Mouse (Mus musculus) intestine, postnatal 0 days (tissue): ENCODE measurements around the gene Plpp1. TPM values are rescaled to one million over a fixed set of nuclear protein-coding genes. Genes with fewer than 3 reads are reported as not detected.

Experiments used
- ATAC-seq: fragments of 200-750 bp; cut with Nextera tagmentation; 2 replicates; pipeline ENCODE4 v1.8.0; 2017; ENCODE audit warnings: mild to moderate bottlenecking, moderate TSS enrichment, moderate library complexity
- H3K27ac ChIP-seq: fragments of 300-500 bp; sonication (generic); 2 replicates; pipeline ENCODE4 v1.5.1; 2014; ENCODE audit warnings: mild to moderate bottlenecking, low read depth, low read length, moderate library complexity
- H3K27me3 ChIP-seq: fragments of 300-500 bp; sonication (generic); replicated peaks from 2 replicates; pipeline ENCODE4 v1.6.1; 2014; ENCODE audit warnings: low read length, mixed read lengths; ENCODE audit not compliant: control insufficient read depth, insufficient read depth
- H3K36me3 ChIP-seq: fragments of 300-500 bp; sonication (generic); 2 replicates; pipeline ENCODE4 v1.6.1; 2014; ENCODE audit warnings: mild to moderate bottlenecking, moderate library complexity; ENCODE audit not compliant: control insufficient read depth, insufficient read depth
- H3K4me1 ChIP-seq: fragments of 300-500 bp; sonication (generic); replicated peaks from 2 replicates; pipeline ENCODE4 v1.6.1; 2014; ENCODE audit warnings: antibody characterized with exemption, low read length, mixed read lengths; ENCODE audit not compliant: control insufficient read depth, insufficient read depth
- H3K4me2 ChIP-seq: fragments of 300-500 bp; sonication (generic); replicated peaks from 2 replicates; pipeline ENCODE4 v1.6.1; 2014; ENCODE audit warnings: low read depth, mild to moderate bottlenecking, moderate library complexity
- H3K4me3 ChIP-seq: fragments of 300-500 bp; sonication (generic); 2 replicates; pipeline ENCODE4 v1.5.1; 2014; ENCODE audit warnings: low read depth, low read length
- H3K9ac ChIP-seq: fragments of 300-500 bp; sonication (generic); 2 replicates; pipeline ENCODE4 v1.6.1; 2014; ENCODE audit warnings: mild to moderate bottlenecking, low read depth, low read length
- H3K9me3 ChIP-seq: fragments of 300-500 bp; sonication (generic); 2 replicates; pipeline ENCODE4 v1.6.1; 2016; ENCODE audit warnings: mixed run types; ENCODE audit not compliant: control insufficient read depth
- CTCF ChIP-seq: sonication (generic); IDR thresholded peaks from 2 replicates; pipeline ENCODE4 v1.5.1; 2016; ENCODE audit warnings: low read depth, mild to moderate bottlenecking, control low read depth, antibody characterized with exemption, moderate library complexity
- WGBS: fragments of 180-500 bp; shearing (Covaris S2); extraction: QIAGEN DNeasy Blood & Tissue Kit; methylation state at CpG from one replicate; pipeline ENCODE4 v1.1.7; 2014; 5-methylcytosine and 5-hydroxymethylcytosine counted together
- polyA plus RNA-seq: library from polyadenylated mRNA; unstranded; fragments of >200 nt; fragmentation: Nextera tagmentation; extraction: Ambion mirVana; gene quantifications from 2 replicates; pipeline ENCODE4 v1.2.1, GENCODE M21; 2015

Plpp1 gene
- polyA plus RNA-seq, 1 experiment from 2014 or later, result 98.5 TPM

GRCm38 (mm10) chr13:112761787-112762186 is 38.8 kb upstream of the Plpp1 start:
- no peak for ATAC-seq

GRCm38 (mm10) chr13:112762548-112762947 is 38.0 kb upstream of the Plpp1 start:
- Histone ChIP-seq H3K4me3 (no peak overlapping the region), H3K9ac (no peak overlapping the region), H3K27ac (no peak overlapping the region), H3K4me2 (no peak overlapping the region), H3K9me3 (0 out of 2 replicates have a peak, but pooled peaks cover 4% of the 10 kb centered on the region), H3K36me3 (no peaks in the 10 kb centered on the region), H3K4me1 (0 out of 2 replicates have a peak, but pooled peaks cover 7% of the 10 kb centered on the region), H3K27me3 (no peaks in the 10 kb centered on the region)
- no peak for TF ChIP-seq CTCF
- WGBS, result 54% methylated on average over 4 of the region's 4 CpGs
- no peak for ATAC-seq

More at GRCm38 (mm10) chr13:112761787-112762186, 38.8 kb upstream of the Plpp1 start:
- Histone ChIP-seq H3K9me3 (no peaks in the 10 kb centered on the region), H3K27ac (no peak overlapping the region; the same call in 1 of the 2 replicates), H3K9ac (no peak overlapping the region), H3K36me3 (no peaks in the 10 kb centered on the region), H3K4me2 (no peak overlapping the region), H3K4me3 (no peak overlapping the region), H3K27me3 (no peaks in the 10 kb centered on the region), H3K4me1 (0 out of 2 replicates have a peak, but pooled peaks cover 7% of the 10 kb centered on the region)
- TF ChIP-seq CTCF, result no peak
- 40% methylated on average over 1 of the region's 1 CpGs for WGBS

- TF ChIP-seq CTCF, result no peak
- Histone ChIP-seq H3K9ac (no peak overlapping the region), H3K27ac (0 out of 2 replicates have a peak overlapping the region, but pooled peaks have one; percentile 50), H3K36me3 (no peaks in the 10 kb centered on the region), H3K9me3 (0 out of 2 replicates have a peak, but pooled peaks cover 4% of the 10 kb centered on the region), H3K4me2 (no peak overlapping the region), H3K27me3 (no peaks in the 10 kb centered on the region), H3K4me1 (0 out of 2 replicates have a peak, but pooled peaks cover 7% of the 10 kb centered on the region), H3K4me3 (no peak overlapping the region)
- no peak for ATAC-seq
- 48% methylated on average over 10 of the region's 10 CpGs for WGBS
These were observed 37.0 kb upstream of the Plpp1 start for GRCm38 (mm10) chr13:112763531-112764091.

GRCm38 (mm10) chr13:112764556-112764955 is 36.0 kb upstream of the Plpp1 start:
- Histone ChIP-seq H3K27me3 (no peaks in the 10 kb centered on the region), H3K9ac (no peak overlapping the region), H3K27ac (peak overlapping the region; percentile 50; the same call in 1 of the 2 replicates), H3K4me3 (no peak overlapping the region), H3K36me3 (no peaks in the 10 kb centered on the region), H3K4me1 (0 out of 2 replicates have a peak, but pooled peaks cover 7% of the 10 kb centered on the region), H3K9me3 (0 out of 2 replicates have a peak, but pooled peaks cover 4% of the 10 kb centered on the region), H3K4me2 (no peak overlapping the region)
- no peak for TF ChIP-seq CTCF
- no peak for ATAC-seq
- 69% methylated on average over 5 of the region's 5 CpGs for WGBS

- no peak overlapping the region for H3K27ac ChIP-seq
- ATAC-seq, result no peak
- WGBS, result 85% methylated on average over 3 of the region's 3 CpGs
These were observed 34.9 kb upstream of the Plpp1 start for GRCm38 (mm10) chr13:112765654-112766053.

GRCm38 (mm10) chr13:112770528-112771328 is 29.9 kb upstream of the Plpp1 start:
- H3K4me2 ChIP-seq, result no peak overlapping the region
- H3K27me3 ChIP-seq, result no peaks in the 10 kb centered on the region
- 34% methylated on average over 11 of the region's 11 CpGs for WGBS
- no peak for TF ChIP-seq CTCF
- H3K4me1 ChIP-seq, result no peaks in the 10 kb centered on the region
- no peak overlapping the region for H3K9ac ChIP-seq
- 0 out of 2 replicates have a peak, but pooled peaks have one; percentile 19 for ATAC-seq
- 0 out of 2 replicates have a peak, but pooled peaks cover 4% of the 10 kb centered on the region for H3K9me3 ChIP-seq
- H3K27ac ChIP-seq, result peak overlapping the region; percentile 8; the same call in 1 of the 2 replicates
- H3K36me3 ChIP-seq, result no peaks in the 10 kb centered on the region
- H3K4me3 ChIP-seq, result no peak overlapping the region

More at GRCm38 (mm10) chr13:112765654-112766053, 34.9 kb upstream of the Plpp1 start:
- Histone ChIP-seq H3K36me3 (no peaks in the 10 kb centered on the region), H3K27me3 (no peaks in the 10 kb centered on the region), H3K9ac (no peak overlapping the region), H3K4me1 (0 out of 2 replicates have a peak, but pooled peaks cover 6% of the 10 kb centered on the region), H3K9me3 (0 out of 2 replicates have a peak, but pooled peaks cover 4% of the 10 kb centered on the region), H3K4me2 (no peak overlapping the region), H3K4me3 (no peak overlapping the region)
- TF ChIP-seq CTCF, result no peak
